Mouse (Mus musculus) thymus, adult 2 months (tissue): Measurements from ENCODE around the gene Ano4. TPM values are rescaled to one million over a fixed set of nuclear protein-coding genes. Genes with fewer than 3 reads are reported as not detected.

Experiments
- DNase-seq: peaks from one replicate; pipeline ENCODE4 v3.0.0; 2021
- H3K27ac ChIP-seq: fragments of 200-500 bp; 2 replicates; pipeline ENCODE4 v1.5.1; 2012; ENCODE audit warnings: low read length, control low read depth; ENCODE audit not compliant: control insufficient read depth, insufficient read depth
- H3K27me3 ChIP-seq: fragments of 200-500 bp; 2 replicates; pipeline ENCODE4 v1.6.1; 2012; ENCODE audit warnings: mild to moderate bottlenecking, low read length, moderate library complexity, mixed read lengths; ENCODE audit not compliant: control insufficient read depth, insufficient read depth
- H3K36me3 ChIP-seq: fragments of 200-500 bp; 2 replicates; pipeline ENCODE4 v1.6.1; 2012; ENCODE audit warnings: mild to moderate bottlenecking, low read length, moderate library complexity; ENCODE audit not compliant: control insufficient read depth, insufficient read depth
- H3K4me1 ChIP-seq: fragments of 200-500 bp; replicated peaks from 2 replicates; pipeline ENCODE4 v1.6.1; 2012; ENCODE audit warnings: low read length; ENCODE audit not compliant: control insufficient read depth, insufficient read depth
- H3K4me3 ChIP-seq: fragments of 200-500 bp; 2 replicates; pipeline ENCODE4 v1.5.1; 2012; ENCODE audit warnings: mild to moderate bottlenecking, low read length, control low read depth, moderate library complexity; ENCODE audit not compliant: control insufficient read depth, insufficient read depth
- CTCF ChIP-seq: fragments of 200-500 bp; IDR thresholded peaks from 2 replicates; pipeline ENCODE4 v1.5.1; 2012; ENCODE audit warnings: mild to moderate bottlenecking, control low read depth, low read length, moderate library complexity, borderline replicate concordance; ENCODE audit not compliant: control insufficient read depth, poor library complexity, insufficient read depth; ENCODE audit errors: extremely low read depth
- POLR2A ChIP-seq: fragments of 200-500 bp; IDR thresholded peaks from 2 replicates; pipeline ENCODE4 v1.6.1; 2012; ENCODE audit warnings: mild to moderate bottlenecking, low read length, control low read depth, moderate library complexity; ENCODE audit not compliant: control insufficient read depth, poor library complexity, insufficient read depth; ENCODE audit errors: extremely low read depth
- WGBS: fragments of 180-500 bp; shearing (Covaris S2); methylation state at CpG from one replicate; pipeline ENCODE4 v1.1.7; 2018; 5-methylcytosine and 5-hydroxymethylcytosine counted together
- polyA plus RNA-seq: library from polyadenylated mRNA; depleted of rRNA; stranded (reverse); fragments of >200 nt; gene quantifications from 2 replicates; pipeline ENCODE4 v1.2.3, GENCODE M21; 2012

Ano4 gene
- polyA plus RNA-seq, 1 experiment = 0.35 TPM

DNA sequence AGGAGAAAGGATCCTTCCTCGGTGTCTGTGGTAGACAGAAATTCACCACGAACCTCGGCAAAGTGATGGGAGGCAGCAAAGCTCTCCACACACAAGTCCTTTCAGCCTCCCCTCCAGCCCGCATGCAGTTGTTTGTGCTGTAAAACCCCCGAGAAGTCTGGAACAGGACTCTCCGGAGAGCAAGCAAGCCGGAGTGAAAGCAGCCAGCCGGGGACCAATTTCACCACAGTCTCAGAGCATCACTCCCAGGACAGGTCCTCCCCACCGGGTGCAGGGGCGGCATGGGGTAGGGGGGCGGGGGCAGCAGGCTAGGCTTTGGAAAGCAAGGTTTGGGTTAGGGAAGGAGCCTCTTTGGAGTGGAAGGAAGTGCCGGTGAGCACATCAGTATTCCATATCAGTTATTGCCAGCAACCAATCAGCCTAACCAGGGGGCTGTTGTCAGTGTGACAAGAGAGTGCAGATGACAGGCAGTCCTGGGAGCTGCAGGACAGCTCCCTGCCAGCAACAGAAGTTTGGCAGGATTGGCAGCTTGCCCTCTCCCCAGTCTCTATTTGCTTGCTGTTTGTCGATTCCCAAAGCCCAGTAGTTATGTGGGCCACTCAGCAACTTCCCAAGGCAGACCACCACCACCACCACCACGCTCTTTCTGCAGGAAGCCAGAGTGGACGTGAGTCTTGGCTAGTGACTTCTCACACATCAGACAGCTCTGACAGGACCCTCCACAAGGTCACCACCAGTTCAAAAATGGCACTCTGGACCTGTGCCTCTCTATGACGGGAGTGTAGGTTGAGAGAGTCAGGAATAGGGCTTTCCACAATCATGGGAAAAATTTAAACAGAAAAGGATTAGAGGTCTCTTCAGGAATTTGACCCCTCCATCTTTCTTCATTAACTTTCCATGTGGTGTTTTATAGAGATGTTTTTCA, 86.8 kb downstream of the Ano4 start:
- Histone ChIP-seq H3K36me3 (no peaks in the 10 kb centered on the region), H3K27me3 (no peaks in the 10 kb centered on the region), H3K27ac (no peak overlapping the region), H3K4me3 (no peak overlapping the region), H3K4me1 (no peaks in the 10 kb centered on the region)
- 12% methylated on average over 16 of the region's 16 CpGs for WGBS
- no peak for DNase-seq
- TF ChIP-seq CTCF = no peak
- no peak for TF ChIP-seq POLR2A

DNA sequence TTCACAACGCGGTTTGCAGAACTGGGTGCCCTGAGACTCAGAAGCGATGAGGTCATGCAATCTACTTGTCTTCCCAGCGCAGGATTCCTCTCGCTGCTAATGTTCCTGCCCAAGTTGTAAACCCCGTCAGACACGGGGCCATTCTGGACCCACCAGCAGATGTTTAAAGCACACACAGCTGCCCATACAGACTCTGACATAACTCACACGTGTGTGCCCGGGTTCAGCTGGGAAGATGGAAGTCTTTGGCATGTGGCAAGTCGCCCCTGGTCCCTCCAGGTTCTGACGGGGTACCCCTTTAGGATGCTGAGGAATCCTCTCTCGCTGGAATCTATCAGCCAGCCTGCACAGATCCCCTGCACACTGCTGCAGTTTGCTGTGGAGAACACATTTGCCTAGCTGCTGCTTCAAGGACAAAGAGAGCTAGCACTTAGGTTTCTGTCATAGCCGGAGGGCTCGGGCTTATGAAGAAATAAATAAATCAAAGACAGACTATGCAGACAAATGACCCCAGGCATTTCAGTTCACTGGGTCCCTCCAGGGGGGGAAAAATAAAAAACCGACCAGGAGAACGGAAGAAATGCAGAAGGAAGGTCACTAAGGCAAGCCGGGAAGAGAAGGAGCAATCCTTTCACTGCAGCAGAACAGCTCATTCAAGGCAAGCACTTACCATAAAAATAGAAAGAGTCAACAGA, 87.7 kb downstream of the Ano4 start:
- Histone ChIP-seq H3K27me3 (no peaks in the 10 kb centered on the region), H3K4me1 (no peaks in the 10 kb centered on the region), H3K27ac (no peak overlapping the region), H3K4me3 (no peak overlapping the region), H3K36me3 (no peaks in the 10 kb centered on the region)
- no peak for DNase-seq
- WGBS = 11% methylated on average over 17 of the region's 17 CpGs
- TF ChIP-seq POLR2A (no peak), CTCF (no peak)

DNA sequence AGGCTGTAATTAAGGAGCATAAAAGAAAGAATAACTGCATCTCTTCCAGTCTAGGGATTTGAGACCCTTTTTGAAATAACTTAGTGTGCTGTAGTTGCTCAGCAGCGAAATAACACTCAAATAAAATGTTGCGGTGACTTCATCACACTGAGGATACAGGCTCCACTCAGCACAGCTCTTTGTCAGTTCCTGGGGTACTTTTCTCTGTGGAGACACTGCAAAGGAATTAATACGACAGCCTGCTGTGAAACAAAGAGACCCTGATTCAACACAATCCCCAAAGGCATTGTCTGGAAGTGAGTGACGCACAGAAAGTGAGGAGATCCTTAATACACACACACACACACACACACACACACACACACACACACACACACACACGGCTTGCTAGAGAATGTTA, 89.8 kb downstream of the Ano4 start:
- TF ChIP-seq POLR2A = no peak
- TF ChIP-seq CTCF = no peak

DNA sequence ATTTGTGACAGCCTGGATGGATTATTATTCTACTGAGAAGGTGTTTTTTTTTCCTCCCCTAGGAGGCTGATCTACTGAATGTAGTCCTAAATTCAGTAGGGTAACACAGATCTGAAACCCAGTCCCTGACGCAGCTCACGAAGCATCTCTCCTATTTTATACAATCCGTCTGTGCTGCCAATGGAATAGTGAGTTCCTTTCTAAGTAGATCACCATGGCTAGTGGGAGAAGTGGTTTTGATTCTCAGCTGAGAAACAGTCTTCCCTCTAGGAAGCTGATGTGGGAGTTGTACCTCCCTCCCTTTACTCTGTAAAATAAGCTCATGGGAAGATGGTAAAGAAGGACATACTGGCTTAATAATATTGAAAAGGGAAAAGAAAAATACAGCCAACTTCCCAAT, 90.8 kb downstream of the Ano4 start:
- H3K36me3 ChIP-seq = no peaks in the 10 kb centered on the region
- H3K4me1 ChIP-seq = no peaks in the 10 kb centered on the region
- TF ChIP-seq POLR2A (no peak), CTCF (no peak)
- WGBS = 95% methylated on average over 3 of the region's 3 CpGs
- H3K27me3 ChIP-seq = no peaks in the 10 kb centered on the region
- no peak overlapping the region for H3K27ac ChIP-seq
- no peak overlapping the region for H3K4me3 ChIP-seq
- DNase-seq = no peak

More for the DNA sequence above, 89.8 kb downstream of the Ano4 start:
- no peak overlapping the region for H3K27ac ChIP-seq
- H3K27me3 ChIP-seq = no peaks in the 10 kb centered on the region
- H3K4me3 ChIP-seq = no peak overlapping the region
- DNase-seq = no peak
- H3K4me1 ChIP-seq = no peaks in the 10 kb centered on the region
- no peaks in the 10 kb centered on the region for H3K36me3 ChIP-seq
- 82% methylated on average over 5 of the region's 5 CpGs for WGBS

DNA sequence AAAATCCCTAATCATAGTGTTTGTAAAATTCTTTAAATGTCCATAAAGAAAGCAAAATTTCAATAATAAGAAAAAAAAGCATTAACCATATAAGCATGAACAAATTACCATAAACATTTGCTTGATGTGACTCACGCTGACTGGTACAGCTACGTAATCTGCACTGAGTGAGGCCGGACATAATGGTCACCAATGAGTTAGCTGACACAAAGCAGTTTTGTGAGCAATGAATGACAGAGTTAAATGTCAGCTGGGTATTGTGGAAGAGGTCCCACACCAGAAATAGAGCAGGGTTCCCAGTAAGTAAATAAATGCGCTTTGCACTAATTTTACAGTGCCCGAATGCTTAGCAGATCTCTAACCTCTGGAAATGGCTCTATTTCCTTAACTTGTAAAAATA, 91.9 kb downstream of the Ano4 start:
- Histone ChIP-seq H3K4me1 (no peaks in the 10 kb centered on the region), H3K27me3 (no peaks in the 10 kb centered on the region), H3K4me3 (no peak overlapping the region), H3K36me3 (no peaks in the 10 kb centered on the region), H3K27ac (no peak overlapping the region)
- TF ChIP-seq CTCF (no peak), POLR2A (no peak)
- DNase-seq = no peak
- WGBS = 95% methylated on average over 5 of the region's 5 CpGs

DNA sequence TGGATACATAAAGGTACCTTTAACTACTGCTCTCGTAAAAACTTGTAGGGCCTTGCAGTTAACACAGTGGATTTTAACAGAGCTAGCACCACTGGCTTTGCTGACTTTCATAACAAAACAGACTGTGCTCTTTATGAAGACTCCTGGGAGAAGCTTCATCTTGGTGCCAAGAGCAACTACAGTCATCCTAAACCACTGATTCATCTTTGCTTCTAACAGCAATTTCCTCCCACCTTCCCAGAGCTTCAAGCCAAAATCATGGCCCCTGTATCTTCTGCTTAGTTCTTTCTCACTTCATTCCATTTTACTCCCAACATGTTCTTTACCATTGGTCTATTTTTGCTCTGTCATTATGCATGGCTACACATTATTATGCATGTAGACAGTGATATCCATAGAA, 100.8 kb downstream of the Ano4 start:
- DNase-seq = no peak
- TF ChIP-seq POLR2A = no peak
- TF ChIP-seq CTCF = no peak

More for the DNA sequence above, 100.8 kb downstream of the Ano4 start:
- Histone ChIP-seq H3K4me1 (no peaks in the 10 kb centered on the region), H3K27ac (no peak overlapping the region), H3K36me3 (no peaks in the 10 kb centered on the region), H3K4me3 (no peak overlapping the region), H3K27me3 (no peaks in the 10 kb centered on the region)
- WGBS = 95% methylated on average over 1 of the region's 1 CpGs
